Mouse (Mus musculus) testis, adult 2 months (tissue): Measurements from ENCODE around the gene Tnfrsf11a.

Source experiments
- CTCF ChIP-seq: fragments of 200-500 bp; IDR thresholded peaks from 2 replicates; pipeline ENCODE4 v1.5.1; 2012; ENCODE audit warnings: low read depth, mild to moderate bottlenecking, inconsistent platforms, low read length, moderate library complexity; ENCODE audit not compliant: control insufficient read depth, insufficient read depth, insufficient replicate concordance
- POLR2A ChIP-seq: fragments of 200-500 bp; IDR thresholded peaks from 2 replicates; pipeline ENCODE4 v1.6.1; 2012; ENCODE audit warnings: low read depth, mild to moderate bottlenecking, inconsistent platforms, low read length, moderate library complexity; ENCODE audit not compliant: control insufficient read depth

DNA sequence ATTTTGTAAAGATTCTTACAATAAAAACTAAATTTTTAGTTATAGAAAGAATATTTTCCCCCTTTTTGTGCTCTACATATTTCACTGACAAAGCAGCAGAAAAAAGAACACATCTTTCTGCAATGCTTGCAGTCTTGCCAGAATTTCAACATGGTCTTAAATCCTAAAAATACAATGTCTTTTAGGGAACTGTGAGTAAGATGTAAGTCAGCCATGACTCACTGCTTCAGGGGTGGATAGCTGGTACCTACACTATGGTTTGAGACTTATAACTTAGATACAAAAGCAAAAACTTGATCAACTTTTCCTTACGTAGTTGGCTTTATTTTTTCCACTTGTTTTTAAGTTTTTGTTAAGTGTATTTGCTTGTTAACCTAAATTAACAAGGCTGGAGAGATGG is 38.0 kb upstream of the Tnfrsf11a start:
- no peak for TF ChIP-seq POLR2A
- no peak for TF ChIP-seq CTCF
